Mouse (Mus musculus): Measurements from ENCODE around the gene Plekhg1. TPM values are rescaled to one million over a fixed set of nuclear protein-coding genes. Genes with fewer than 3 reads are reported as not detected.

The Plekhg1 gene
- polyA plus RNA-seq (2012; fragmentation: generic; extraction: Trizol): under 0.01 TPM

DNA sequence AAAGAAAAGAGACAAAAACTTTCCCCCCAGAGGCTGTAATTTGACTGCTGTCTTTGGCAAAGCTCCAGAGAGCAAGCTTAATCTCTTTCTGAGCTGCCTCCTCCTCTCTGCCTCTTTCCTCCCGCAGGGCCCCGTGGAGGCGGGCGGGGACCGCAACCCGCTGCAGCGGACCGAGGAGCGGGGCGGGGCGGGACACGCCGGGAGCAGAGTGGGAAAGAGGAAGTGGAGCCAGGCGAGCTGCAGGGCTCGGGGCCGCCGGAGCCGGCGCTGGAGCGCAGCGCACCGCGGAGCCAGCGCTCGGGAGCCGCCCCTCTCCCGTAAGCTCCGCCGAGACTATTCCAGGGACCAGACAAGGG lies at the start of gene Plekhg1:
TSS of gene Plekhg1 (plus strand) at position 217 of the 356 bp plus-strand sequence.
- Histone ChIP-seq H3K79me2 (ENCODE audit: control insufficient read depth, insufficient read depth) (no peaks in the 10 kb centered on the region), H3ac (ENCODE audit: control insufficient read depth, insufficient read length) (no peak within 1 kb of the TSS), H3K36me3 (ENCODE audit: control insufficient read depth, insufficient read depth) (no peaks in the 10 kb centered on the region), H3K4me2 (ENCODE audit: low read depth) (peak within 1 kb of the TSS; percentile 55), H3K27me3 (ENCODE audit: control insufficient read depth, insufficient read depth, insufficient read length) (no peaks in the 10 kb centered on the region), H3K4me3 (no peak within 1 kb of the TSS)
- TF ChIP-seq POLR2AphosphoS2 (IDR thresholded peaks at IDR 0.05; ENCODE audit: insufficient read length, low read depth) (no peak), MYOD1 (IDR thresholded peaks at IDR 0.05; ENCODE audit: control insufficient read depth in 1 of 3, insufficient read length in 2 of 3, low read depth in 2 of 3) (no peak), CEBPB (IDR thresholded peaks at IDR 0.05; ENCODE audit: insufficient read depth, poor library complexity, severe bottlenecking) (no peak), TCF12 (IDR thresholded peaks at IDR 0.05; ENCODE audit: insufficient read depth, poor library complexity, severe bottlenecking) (no peak), REST (IDR thresholded peaks at IDR 0.05; ENCODE audit: insufficient read depth, insufficient read length) (no peak), POLR2A (IDR thresholded peaks at IDR 0.05; ENCODE audit: insufficient read length, low read depth) (no peak), TCF3 (IDR thresholded peaks at IDR 0.05; ENCODE audit: insufficient read length, low read depth) (no peak), USF1 (IDR thresholded peaks at IDR 0.05; ENCODE audit: low read depth) (no peak), E2F4 (IDR thresholded peaks at IDR 0.05; ENCODE audit: insufficient read depth) (no peak), MYOG (IDR thresholded peaks at IDR 0.05; ENCODE audit: control insufficient read depth in 1 of 3, insufficient read depth in 1 of 3, insufficient read length in 2 of 3, low read depth in 2 of 3) (no peak), MAX (IDR thresholded peaks at IDR 0.05; ENCODE audit: low read depth) (no peak), SRF (IDR thresholded peaks at IDR 0.05; ENCODE audit: control insufficient read depth, insufficient read length, low read depth) (no peak)

DNA sequence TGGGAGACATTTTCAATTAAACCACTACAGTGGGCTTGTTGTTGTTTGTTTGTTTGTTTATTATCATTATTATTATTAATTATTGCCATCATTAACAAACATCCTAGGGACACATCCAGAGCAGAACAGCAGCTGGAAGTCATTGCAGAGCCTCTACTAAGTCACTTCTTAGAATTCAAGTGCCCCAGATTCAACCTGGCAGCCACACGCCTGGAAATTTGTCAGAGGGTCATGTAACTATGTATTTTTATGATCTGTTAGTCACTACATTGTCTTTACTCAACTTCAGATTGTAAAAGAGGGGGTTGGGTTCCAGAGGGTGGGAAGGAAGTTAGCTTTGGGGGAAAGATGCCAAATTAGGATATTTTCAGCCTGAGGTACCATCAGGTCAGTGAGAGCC lies 47.4 kb upstream of the Plekhg1 start:
- H3K4me3 ChIP-seq: no peak overlapping the region
- no peak overlapping the region for H3ac ChIP-seq (ENCODE audit: control insufficient read depth, insufficient read length)
- H3K27me3 ChIP-seq (ENCODE audit: control insufficient read depth, insufficient read depth, insufficient read length): no peaks in the 10 kb centered on the region
- no peaks in the 10 kb centered on the region for H3K79me2 ChIP-seq (ENCODE audit: control insufficient read depth, insufficient read depth)
- H3K4me2 ChIP-seq (ENCODE audit: low read depth): no peak overlapping the region
- TF ChIP-seq CEBPB (IDR thresholded peaks at IDR 0.05; ENCODE audit: insufficient read depth, poor library complexity, severe bottlenecking): no peak
- TF ChIP-seq REST (IDR thresholded peaks at IDR 0.05; ENCODE audit: insufficient read depth, insufficient read length): no peak
- no peak for TF ChIP-seq USF1 (IDR thresholded peaks at IDR 0.05; ENCODE audit: low read depth)
- no peak for TF ChIP-seq E2F4 (IDR thresholded peaks at IDR 0.05; ENCODE audit: insufficient read depth)
- TF ChIP-seq TCF12 (IDR thresholded peaks at IDR 0.05; ENCODE audit: insufficient read depth, poor library complexity, severe bottlenecking): no peak
- no peak for TF ChIP-seq MAX (IDR thresholded peaks at IDR 0.05; ENCODE audit: low read depth)
- TF ChIP-seq MYOD1 (IDR thresholded peaks at IDR 0.05; ENCODE audit: control insufficient read depth in 1 of 3, insufficient read length in 2 of 3, low read depth in 2 of 3): no peak
- TF ChIP-seq POLR2AphosphoS2 (IDR thresholded peaks at IDR 0.05; ENCODE audit: insufficient read length, low read depth): no peak
- no peak for TF ChIP-seq POLR2A (IDR thresholded peaks at IDR 0.05; ENCODE audit: insufficient read length, low read depth)
- TF ChIP-seq TCF3 (IDR thresholded peaks at IDR 0.05; ENCODE audit: insufficient read length, low read depth): no peak
- no peak for TF ChIP-seq MYOG (IDR thresholded peaks at IDR 0.05; ENCODE audit: control insufficient read depth in 1 of 3, insufficient read depth in 1 of 3, insufficient read length in 2 of 3, low read depth in 2 of 3)
- TF ChIP-seq SRF (IDR thresholded peaks at IDR 0.05; ENCODE audit: control insufficient read depth, insufficient read length, low read depth): no peak
- H3K36me3 ChIP-seq (ENCODE audit: control insufficient read depth, insufficient read depth): no peaks in the 10 kb centered on the region

DNA sequence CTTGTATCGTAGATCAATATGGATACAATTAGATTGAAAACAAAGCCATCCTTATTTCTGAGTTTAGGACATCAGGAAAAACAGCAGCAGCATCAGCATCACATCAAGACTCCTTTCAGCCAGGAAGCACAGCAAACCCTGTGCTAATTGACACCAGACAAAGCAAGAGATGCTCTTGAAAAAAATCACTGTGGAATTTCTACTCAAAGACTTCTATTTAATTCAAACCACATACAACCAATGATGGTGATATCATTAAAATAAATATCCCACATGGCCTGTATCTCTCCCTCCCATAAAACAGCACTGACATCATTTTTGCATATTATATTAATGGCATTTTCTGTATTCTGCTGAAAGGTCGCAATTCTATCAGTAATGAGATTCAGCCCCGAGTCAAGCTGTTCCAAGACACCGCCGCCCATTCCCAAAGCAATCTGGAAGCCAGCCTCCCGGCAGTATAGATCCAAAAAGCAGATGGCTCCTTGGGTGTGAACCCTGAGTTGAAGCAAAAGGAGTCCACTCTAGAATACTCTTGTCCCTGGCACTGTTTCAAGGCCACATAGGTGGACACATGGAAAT lies 46.4 kb upstream of the Plekhg1 start:
- H3K79me2 ChIP-seq (ENCODE audit: control insufficient read depth, insufficient read depth): no peaks in the 10 kb centered on the region
- H3K36me3 ChIP-seq (ENCODE audit: control insufficient read depth, insufficient read depth): no peaks in the 10 kb centered on the region
- H3K27me3 ChIP-seq (ENCODE audit: control insufficient read depth, insufficient read depth, insufficient read length): no peaks in the 10 kb centered on the region
- TF ChIP-seq REST (IDR thresholded peaks at IDR 0.05; ENCODE audit: insufficient read depth, insufficient read length) (no peak), POLR2A (IDR thresholded peaks at IDR 0.05; ENCODE audit: insufficient read length, low read depth) (no peak), USF1 (IDR thresholded peaks at IDR 0.05; ENCODE audit: low read depth) (no peak), SRF (IDR thresholded peaks at IDR 0.05; ENCODE audit: control insufficient read depth, insufficient read length, low read depth) (no peak), POLR2AphosphoS2 (IDR thresholded peaks at IDR 0.05; ENCODE audit: insufficient read length, low read depth) (no peak), CEBPB (IDR thresholded peaks at IDR 0.05; ENCODE audit: insufficient read depth, poor library complexity, severe bottlenecking) (no peak), MYOD1 (IDR thresholded peaks at IDR 0.05; ENCODE audit: control insufficient read depth in 1 of 3, insufficient read length in 2 of 3, low read depth in 2 of 3) (no peak), TCF3 (IDR thresholded peaks at IDR 0.05; ENCODE audit: insufficient read length, low read depth) (no peak), MAX (IDR thresholded peaks at IDR 0.05; ENCODE audit: low read depth) (no peak)
- H3ac ChIP-seq (ENCODE audit: control insufficient read depth, insufficient read length): no peak overlapping the region
- no peak overlapping the region for H3K4me2 ChIP-seq (ENCODE audit: low read depth)
- no peak overlapping the region for H3K4me3 ChIP-seq

DNA sequence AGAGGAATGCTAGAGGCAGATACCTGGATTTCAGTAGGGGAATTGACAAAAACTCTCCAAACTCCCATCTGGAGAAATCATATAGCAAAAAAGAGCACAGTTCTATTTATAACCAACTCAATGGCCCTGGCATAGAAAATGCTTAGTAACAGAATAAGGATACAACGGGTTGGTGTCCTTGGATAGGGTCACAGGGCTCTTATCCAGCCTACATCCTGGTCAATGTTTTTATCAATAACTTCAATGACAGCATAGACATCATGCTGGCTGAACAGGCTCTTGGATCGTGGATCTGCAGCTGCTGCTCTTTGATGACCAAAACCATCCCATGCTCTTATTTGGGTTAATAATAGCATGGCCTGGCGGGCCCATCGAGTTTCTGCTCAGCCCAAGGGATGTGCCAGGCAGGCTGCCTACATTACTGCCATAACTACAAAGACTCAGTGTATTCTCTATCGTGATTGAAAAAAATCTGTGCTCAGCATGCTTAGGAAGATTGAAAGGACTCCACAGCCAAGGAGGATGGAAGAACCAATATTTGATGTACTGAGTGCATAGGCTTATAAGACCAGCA lies 44.7 kb upstream of the Plekhg1 start:
- Histone ChIP-seq H3K4me2 (ENCODE audit: low read depth) (no peak overlapping the region), H3ac (ENCODE audit: control insufficient read depth, insufficient read length) (no peak overlapping the region), H3K4me3 (no peak overlapping the region), H3K27me3 (ENCODE audit: control insufficient read depth, insufficient read depth, insufficient read length) (no peaks in the 10 kb centered on the region), H3K36me3 (ENCODE audit: control insufficient read depth, insufficient read depth) (no peaks in the 10 kb centered on the region), H3K79me2 (ENCODE audit: control insufficient read depth, insufficient read depth) (no peaks in the 10 kb centered on the region)
- TF ChIP-seq POLR2AphosphoS2 (IDR thresholded peaks at IDR 0.05; ENCODE audit: insufficient read length, low read depth): no peak
- no peak for TF ChIP-seq USF1 (IDR thresholded peaks at IDR 0.05; ENCODE audit: low read depth)
- no peak for TF ChIP-seq TCF3 (IDR thresholded peaks at IDR 0.05; ENCODE audit: insufficient read length, low read depth)
- no peak for TF ChIP-seq E2F4 (IDR thresholded peaks at IDR 0.05; ENCODE audit: insufficient read depth)
- TF ChIP-seq MAX (IDR thresholded peaks at IDR 0.05; ENCODE audit: low read depth): no peak
- TF ChIP-seq CEBPB (IDR thresholded peaks at IDR 0.05; ENCODE audit: insufficient read depth, poor library complexity, severe bottlenecking): no peak
- TF ChIP-seq SRF (IDR thresholded peaks at IDR 0.05; ENCODE audit: control insufficient read depth, insufficient read length, low read depth): no peak
- no peak for TF ChIP-seq TCF12 (IDR thresholded peaks at IDR 0.05; ENCODE audit: insufficient read depth, poor library complexity, severe bottlenecking)
- TF ChIP-seq MYOG (IDR thresholded peaks at IDR 0.05; ENCODE audit: control insufficient read depth in 1 of 3, insufficient read depth in 1 of 3, insufficient read length in 2 of 3, low read depth in 2 of 3): no peak
- no peak for TF ChIP-seq REST (IDR thresholded peaks at IDR 0.05; ENCODE audit: insufficient read depth, insufficient read length)

Data from myocyte (in vitro differentiated cells).